Mouse (Mus musculus): Measurements from ENCODE around the gene Gp9. TPM values are rescaled to one million over a fixed set of nuclear protein-coding genes. Genes with fewer than 3 reads are reported as not detected.

Gp9 gene
- polyA plus RNA-seq, 1 experiment from 2014 or later = 0.41 TPM

Other genes starting within 250 kb of the Gp9 start
- 2.1 and 2.2 TPM in 2 replicates for gene Arhgap25, start 244.8 kb upstream of the Gp9 start, polyA plus RNA-seq (2015; fragmentation: Nextera tagmentation; extraction: Ambion mirVana)
- 2.2 and 2.7 TPM in 2 replicates for gene Prokr1, start 187.3 kb upstream of the Gp9 start, polyA plus RNA-seq (2015; fragmentation: Nextera tagmentation; extraction: Ambion mirVana)
- gene Aplf, start 105.9 kb upstream of the Gp9 start, polyA plus RNA-seq (2015; fragmentation: Nextera tagmentation; extraction: Ambion mirVana) = 8.5 and 9.1 TPM in 2 replicates
- gene Efcc1, start 47.2 kb upstream of the Gp9 start, polyA plus RNA-seq (2015; fragmentation: Nextera tagmentation; extraction: Ambion mirVana) = 6.3 and 6.6 TPM in 2 replicates
- gene Rab43, start 34.1 kb downstream of the Gp9 start, polyA plus RNA-seq (2015; fragmentation: Nextera tagmentation; extraction: Ambion mirVana) = 9.4 and 11.7 TPM in 2 replicates
- 2.9 and 3.9 TPM in 2 replicates for gene Gm45140, start 57.7 kb downstream of the Gp9 start, polyA plus RNA-seq (2015; fragmentation: Nextera tagmentation; extraction: Ambion mirVana)
- gene Isy1, start 60.7 kb downstream of the Gp9 start, polyA plus RNA-seq (2015; fragmentation: Nextera tagmentation; extraction: Ambion mirVana) = 24.0 and 24.4 TPM in 2 replicates
- gene Cnbp, start 73.0 kb downstream of the Gp9 start, polyA plus RNA-seq (2015; fragmentation: Nextera tagmentation; extraction: Ambion mirVana) = 533 and 548 TPM in 2 replicates
- gene Copg1, start 109.7 kb downstream of the Gp9 start, polyA plus RNA-seq (2015; fragmentation: Nextera tagmentation; extraction: Ambion mirVana) = 220 and 225 TPM in 2 replicates
- 41.2 and 43.9 TPM in 2 replicates for gene Hmces, start 135.9 kb downstream of the Gp9 start, polyA plus RNA-seq (2015; fragmentation: Nextera tagmentation; extraction: Ambion mirVana)
- gene H1fx, start 203.6 kb downstream of the Gp9 start, polyA plus RNA-seq (2015; fragmentation: Nextera tagmentation; extraction: Ambion mirVana) = 8.1 and 13.4 TPM in 2 replicates

Measured in hindbrain, embryonic 16.5 days (tissue).